Mouse (Mus musculus) ES-E14 (cell line): ENCODE data around the gene Hist1h4i.

Experiments
- HCFC1 ChIP-seq: IDR thresholded peaks from 2 replicates; pipeline ENCODE4 v1.6.1; 2012; ENCODE audit warnings: low read length, inconsistent platforms, borderline replicate concordance; ENCODE audit not compliant: insufficient read depth
- MAFK ChIP-seq: IDR thresholded peaks from 2 replicates; pipeline ENCODE4 v1.6.1; 2014; ENCODE audit warnings: mild to moderate bottlenecking, low read depth, low read length, inconsistent platforms; ENCODE audit not compliant: insufficient read depth
- ZC3H11A ChIP-seq: IDR thresholded peaks from 2 replicates; pipeline ENCODE4 v1.6.1; 2012; ENCODE audit warnings: low read depth, mild to moderate bottlenecking, inconsistent platforms, low read length, borderline replicate concordance
- ZNF384 ChIP-seq: IDR thresholded peaks from 2 replicates; pipeline ENCODE4 v1.6.1; 2012; ENCODE audit warnings: low read depth, low read length, inconsistent platforms

- no peak for TF ChIP-seq MAFK
- no peak for TF ChIP-seq ZC3H11A
- TF ChIP-seq ZNF384 = peak; percentile 80
- no peak for TF ChIP-seq HCFC1
These were observed 42.8 kb downstream of the Hist1h4i start for GRCm38 (mm10) chr13:21998412-21998811.
